Mouse (Mus musculus) hindlimb bud, embryonic 11.5 days (tissue): Measurements from ENCODE around the gene 9530077C05Rik.

ENCODE experiments used
- DNase-seq: peaks from one replicate; pipeline ENCODE4 v3.0.0-alpha.2; 2012; ENCODE audit warnings: low read depth, low spot score; ENCODE audit errors: extremely low spot score

The 9530077C05Rik gene

DNA sequence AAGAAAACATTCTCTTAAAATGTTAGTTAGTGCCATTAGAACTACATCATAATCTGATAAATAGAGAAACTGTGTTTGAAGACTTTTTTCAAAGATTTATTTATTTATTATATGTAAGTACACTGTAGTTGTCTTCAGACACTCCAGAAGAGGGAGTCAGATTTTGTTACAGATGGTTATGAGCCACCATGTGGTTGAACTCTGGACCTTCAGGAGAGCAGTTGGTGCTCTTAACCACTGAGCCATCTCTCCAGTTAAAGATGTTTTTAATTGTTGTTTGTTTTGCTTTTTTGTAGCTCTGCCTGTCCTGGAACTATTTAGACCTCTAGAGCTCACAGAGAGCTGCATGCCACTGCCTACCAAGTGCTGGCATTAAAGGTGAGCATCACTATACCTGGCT is 43.7 kb downstream of the 9530077C05Rik start:
- no peak for DNase-seq

DNA sequence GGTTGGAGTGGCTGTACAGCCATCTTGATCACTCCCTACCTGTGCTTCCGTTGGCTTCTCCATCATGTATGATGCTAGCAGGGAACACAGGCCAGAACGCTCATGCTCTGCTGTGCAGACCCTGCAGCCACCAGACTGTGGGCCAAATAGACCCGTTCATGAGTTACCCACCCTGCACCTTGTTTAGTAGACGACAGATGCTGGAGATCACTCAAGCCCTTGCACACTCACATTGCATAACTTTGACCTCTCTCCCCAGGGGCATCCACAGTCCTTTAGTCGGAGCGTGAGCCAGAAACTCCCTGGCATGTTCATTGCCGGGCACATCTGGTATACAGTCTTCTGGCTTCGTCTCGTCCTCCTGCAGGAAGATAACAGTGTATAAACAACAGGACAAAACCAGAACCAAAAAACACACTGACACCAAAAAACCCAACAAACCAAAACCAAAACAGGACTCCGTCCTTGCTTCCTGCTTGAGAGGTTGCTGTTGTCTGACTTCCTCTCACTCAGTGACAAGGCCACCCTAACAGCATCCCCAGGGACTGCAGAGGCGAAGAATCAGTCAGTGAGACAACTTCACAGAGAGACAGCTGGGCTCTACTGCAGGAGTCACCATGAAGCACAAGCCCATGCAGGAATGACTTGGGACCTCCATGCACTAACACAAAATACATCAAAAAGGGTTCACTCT is 46.0 kb downstream of the 9530077C05Rik start:
- no peak for DNase-seq

DNA sequence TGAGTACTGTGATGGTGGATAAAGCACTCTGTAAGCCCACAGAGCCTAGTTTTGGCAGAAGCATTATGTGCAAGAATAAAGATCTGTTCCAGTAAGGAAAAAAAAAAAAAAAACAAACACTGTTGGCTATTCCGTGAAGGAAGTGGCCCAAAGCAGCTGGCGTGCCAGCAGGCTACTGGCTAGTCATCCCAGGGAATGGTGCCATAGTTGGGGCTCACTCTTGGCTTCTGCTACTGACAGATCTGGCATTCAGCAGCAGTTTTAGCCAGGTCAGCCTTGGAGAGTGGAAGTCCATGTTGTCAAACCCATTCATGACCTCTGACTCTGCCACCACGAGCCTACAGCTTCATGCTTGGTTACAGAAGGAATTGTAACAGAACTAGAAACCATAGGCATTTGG is 50.6 kb downstream of the 9530077C05Rik start:
- no peak for DNase-seq

DNA sequence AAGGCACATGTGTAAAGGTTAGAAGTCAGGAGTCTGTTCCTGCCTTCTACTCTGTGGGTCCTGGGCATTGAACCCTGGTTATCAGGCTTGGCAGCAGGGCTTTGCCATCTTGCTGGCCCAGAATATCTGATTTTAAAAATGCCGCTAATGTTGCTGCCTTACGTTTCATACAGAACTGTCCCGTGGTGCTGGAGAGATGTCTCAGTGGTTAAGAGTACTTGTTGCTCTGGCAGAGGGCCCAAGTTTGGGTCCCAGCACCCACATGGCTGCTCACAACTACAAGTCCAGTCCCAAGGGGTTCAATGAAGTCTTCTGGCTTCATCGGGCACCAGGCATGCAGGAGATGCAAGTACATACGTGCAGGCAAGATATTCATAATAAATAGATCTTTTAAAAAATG is 54.9 kb downstream of the 9530077C05Rik start:
- no peak for DNase-seq

DNA sequence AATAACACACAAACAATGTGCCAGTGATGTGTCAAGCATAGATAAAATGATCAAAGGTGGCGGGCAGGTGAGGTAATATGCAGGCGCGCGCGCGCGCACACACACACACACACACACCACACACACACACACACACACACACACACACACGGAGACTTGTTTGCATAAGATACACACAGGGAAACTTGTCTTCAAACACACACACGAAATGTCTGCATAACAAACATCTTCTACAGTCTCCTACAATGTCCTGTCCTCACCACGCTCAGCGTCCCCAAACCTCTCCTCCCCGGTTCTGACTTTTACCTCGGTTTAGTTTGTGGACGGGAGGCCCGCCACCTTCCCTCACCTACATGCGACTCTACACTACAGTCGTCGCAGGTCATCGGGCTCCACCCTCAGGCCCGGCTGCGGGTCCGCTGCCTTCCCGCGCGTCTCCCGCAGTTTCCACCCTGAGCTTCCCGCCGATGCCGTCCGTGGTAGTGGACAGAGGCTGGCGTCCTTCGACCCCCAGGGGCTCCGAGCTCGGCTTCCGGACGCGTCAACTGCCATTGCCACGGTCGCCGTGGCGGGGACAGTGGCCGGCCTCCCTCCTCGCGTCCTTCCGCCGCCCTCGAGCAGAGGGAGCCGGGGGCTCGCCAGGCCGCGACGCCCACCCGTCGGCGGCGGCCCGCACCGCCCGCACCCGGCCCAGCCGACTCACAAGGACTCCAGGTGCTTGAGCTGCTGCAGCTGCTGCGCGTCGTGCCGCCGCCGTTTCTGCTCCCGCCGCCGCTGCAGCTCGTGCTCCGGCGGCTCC is 56.3 kb downstream of the 9530077C05Rik start:
- no peak for DNase-seq

- DNase-seq = no peak
Measured at GRCm38 (mm10) chr9:22468170-22468898, 57.0 kb downstream of the 9530077C05Rik start.

- DNase-seq = no peak
Measured at GRCm38 (mm10) chr9:22468899-22469259, 57.6 kb downstream of the 9530077C05Rik start.

GRCm38 (mm10) chr9:22469643-22470042 is 58.3 kb downstream of the 9530077C05Rik start, which contains the start of gene Rp9:
Gene Rp9, minus strand, starts transcription at chr9:22469743.
- no peak for DNase-seq

GRCm38 (mm10) chr9:22475424-22475868 is 64.1 kb downstream of the 9530077C05Rik start, which contains the start of gene Bbs9:
Gene Bbs9, plus strand, starts transcription at chr9:22475715.
- peak; percentile 68 for DNase-seq

DNA sequence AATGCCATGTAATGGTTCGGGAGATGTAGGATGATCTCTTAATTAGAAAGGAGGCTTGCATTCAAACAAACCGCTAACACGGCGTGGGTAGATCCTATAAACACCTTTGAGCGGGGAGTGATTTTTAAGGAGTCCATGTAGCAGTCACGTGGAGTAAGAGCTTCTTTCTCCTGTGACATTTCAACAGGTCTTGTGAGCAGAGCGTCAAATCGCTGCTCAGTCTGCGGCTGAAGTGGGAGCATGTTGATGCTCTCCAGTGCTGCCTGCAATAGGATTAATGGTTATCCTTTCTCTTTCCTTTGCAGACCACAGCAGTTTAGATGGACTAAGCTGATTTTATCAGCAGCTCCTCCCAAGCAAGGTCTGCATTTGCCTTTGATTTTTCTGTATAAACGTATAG is 65.0 kb downstream of the 9530077C05Rik start:
- DNase-seq = no peak

GRCm38 (mm10) chr9:22478946-22479345 is 67.6 kb downstream of the 9530077C05Rik start:
- DNase-seq = no peak

GRCm38 (mm10) chr9:22483866-22484561 is 72.7 kb downstream of the 9530077C05Rik start:
- DNase-seq = no peak

- DNase-seq = no peak
Measured at GRCm38 (mm10) chr9:22484562-22485308, 73.4 kb downstream of the 9530077C05Rik start.

DNA sequence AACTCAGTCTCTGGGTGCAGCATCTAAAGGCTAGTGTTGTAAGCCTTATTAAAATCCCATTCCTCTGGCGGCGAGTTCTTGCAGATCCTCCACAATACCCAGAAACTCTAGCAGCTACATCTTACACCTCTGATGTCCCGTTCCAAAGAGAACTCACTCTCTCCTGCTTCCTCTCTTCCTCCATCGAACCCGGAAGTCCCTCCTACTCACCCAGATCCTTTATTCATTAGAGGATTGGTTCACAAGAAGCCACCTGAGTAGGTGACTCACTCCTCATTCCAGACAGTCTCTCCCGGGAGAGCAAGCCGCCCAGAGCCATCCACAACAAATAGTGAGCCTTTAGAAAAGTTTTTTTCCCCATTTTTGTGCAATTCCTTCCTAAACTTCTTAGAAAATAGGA is 74.9 kb downstream of the 9530077C05Rik start:
- no peak for DNase-seq

DNA sequence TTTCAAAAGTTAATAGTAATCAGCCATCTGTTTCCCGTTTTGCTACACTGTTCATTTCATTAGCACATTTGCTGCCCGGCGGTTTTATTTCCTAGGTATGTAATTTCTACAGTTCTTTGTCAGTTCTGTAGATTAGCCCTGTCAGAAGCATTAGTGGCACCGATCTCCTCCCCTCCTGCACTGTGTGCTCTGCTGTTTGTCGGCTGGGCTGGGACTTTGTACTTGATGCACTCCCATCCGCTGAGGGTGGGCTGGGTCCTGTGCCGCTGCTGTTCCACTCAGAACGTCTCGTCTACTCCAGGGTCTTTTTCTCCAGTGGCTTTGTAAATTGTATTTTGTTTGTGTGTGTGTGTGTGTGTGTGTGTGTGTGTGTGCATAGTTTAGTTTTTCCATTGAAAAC is 77.7 kb downstream of the 9530077C05Rik start:
- no peak for DNase-seq
